ENCODE assay signal across 8 mouse cellular contexts in genomic region chr4:62501964-62502732, GRCm38 (mm10). TPM values are rescaled to one million over a fixed set of nuclear protein-coding genes. Genes with fewer than 3 reads are reported as not detected.
A peak's percentile ranks its signal among the peaks of the same experiment; 100 is the strongest.
DNase-seq lines count a peak whose midpoint lies in the region; ATAC-seq and TF ChIP-seq lines count a peak whose summit lies in the region.

No protein-coding gene starts in this region.

- no peak for TF ChIP-seq CTCF in thymus, adult 2 months (IDR thresholded peaks at IDR 0.05; ENCODE audit: borderline replicate concordance, control insufficient read depth, extremely low read depth, insufficient read depth, low read length, poor library complexity)

- peak overlapping the region; percentile 52 for H3K4me2 ChIP-seq in lung, embryonic 16.5 days (ENCODE audit: low read depth, low read length)

- WGBS in lung, embryonic 16.5 days = 2% methylated on average over 38 of the region's 38 CpGs
- 1% methylated on average over 38 of the region's 38 CpGs for WGBS in thymus, adult 2 months

- peak overlapping the region; percentile 84 for H3K9ac ChIP-seq in lung, embryonic 16.5 days (ENCODE audit: low read length)

- H3K36me3 ChIP-seq in lung, embryonic 16.5 days (ENCODE audit: control insufficient read depth, insufficient read depth, low read length) = peaks cover 18% of the 10 kb centered on the region
- H3K36me3 ChIP-seq in thymus, adult 2 months (ENCODE audit: control insufficient read depth, insufficient read depth, low read length) = no peaks in the 10 kb centered on the region

- DNase-seq in MN1 (ENCODE audit: low spot score) = peak; percentile 93
- DNase-seq in cerebellum, adult 8-10 months = peak; percentile 89
- DNase-seq in forelimb bud, embryonic 11.5 days (ENCODE audit: low read depth, low spot score) = peak; percentile 93
- peak; percentile 92 for DNase-seq in layer of hippocampus, adult 9-11 months
- peak; percentile 82 for DNase-seq in ovary, adult 18-20 months (ENCODE audit: low spot score)
- peak; percentile 86 for DNase-seq in thymus, adult 2 months

- no peak for TF ChIP-seq POLR2A in thymus, adult 2 months (IDR thresholded peaks at IDR 0.05; ENCODE audit: control insufficient read depth, extremely low read depth, insufficient read depth, low read length, poor library complexity)

- peak overlapping the region; percentile 80 for H3K4me3 ChIP-seq in lung, embryonic 16.5 days (ENCODE audit: low read length)
- H3K4me3 ChIP-seq in thymus, adult 2 months (ENCODE audit: control insufficient read depth, insufficient read depth, low read length) = peak overlapping the region; percentile 94

- H3K9me3 ChIP-seq in lung, embryonic 16.5 days (ENCODE audit: control insufficient read depth, low read length) = no peaks in the 10 kb centered on the region

- H3K4me1 ChIP-seq in lung, embryonic 16.5 days (replicated peaks; ENCODE audit: control insufficient read depth, insufficient read depth, low read length) = peaks cover 16% of the 10 kb centered on the region
- peaks cover 15% of the 10 kb centered on the region for H3K4me1 ChIP-seq in thymus, adult 2 months (replicated peaks; ENCODE audit: control insufficient read depth, insufficient read depth, low read length)

- no peaks in the 10 kb centered on the region for H3K27me3 ChIP-seq in lung, embryonic 16.5 days (ENCODE audit: control insufficient read depth, insufficient read depth, low read depth, low read length)
- no peaks in the 10 kb centered on the region for H3K27me3 ChIP-seq in thymus, adult 2 months (ENCODE audit: control insufficient read depth, insufficient read depth, low read length)

- H3K27ac ChIP-seq in lung, embryonic 16.5 days (ENCODE audit: low read length) = peak overlapping the region; percentile 90
- H3K27ac ChIP-seq in thymus, adult 2 months (ENCODE audit: control insufficient read depth, insufficient read depth, low read length) = peak overlapping the region; percentile 0; the same call in 1 of the 2 replicates

- peak; percentile 95 to 96 for ATAC-seq in hematopoietic stem cell, adult 5-6 weeks (replicated peaks in 1 of 2; ENCODE audit: insufficient read depth in 1 of 2, low FRiP score in 2 of 2, low TSS enrichment in 1 of 2, low read depth in 1 of 2, poor library complexity in 2 of 2, severe bottlenecking in 2 of 2)
- ATAC-seq in lung, embryonic 16.5 days (ENCODE audit: low read depth) = peak; percentile 94

RNA-seq across cellular contexts. Expression of gene Hdhd3, which starts 1.1 kb away (rescaled TPM):
- total RNA-seq in hematopoietic stem cell, adult 5-6 weeks (2017) = 3.1 and 3.3 TPM in 2 replicates
- polyA plus RNA-seq in lung, embryonic 16.5 days (2015; fragmentation: Nextera tagmentation; extraction: Ambion mirVana) = 19.1 and 20.9 TPM in 2 replicates
- 4.5 and 7.0 TPM in 2 replicates for polyA plus RNA-seq in thymus, adult 2 months (2012; rRNA removed)

RNA-seq across cellular contexts. Expression of gene Alad, which starts 17.6 kb away (rescaled TPM):
- 28.8 and 35.6 TPM in 2 replicates for total RNA-seq in hematopoietic stem cell, adult 5-6 weeks (2017)
- 141 and 168 TPM in 2 replicates for polyA plus RNA-seq in lung, embryonic 16.5 days (2015; fragmentation: Nextera tagmentation; extraction: Ambion mirVana)
- 56.2 and 75.9 TPM in 2 replicates for polyA plus RNA-seq in thymus, adult 2 months (2012; rRNA removed)

RNA-seq across cellular contexts. Expression of gene Bspry, which starts 22.3 kb away (rescaled TPM):
- 0.94 and 1.2 TPM in 2 replicates for total RNA-seq in hematopoietic stem cell, adult 5-6 weeks (2017)
- 47.9 and 59.2 TPM in 2 replicates for polyA plus RNA-seq in lung, embryonic 16.5 days (2015; fragmentation: Nextera tagmentation; extraction: Ambion mirVana)
- polyA plus RNA-seq in thymus, adult 2 months (2012; rRNA removed) = 19.7 and 19.8 TPM in 2 replicates

RNA-seq across cellular contexts. Expression of gene Pole3, which starts 22.7 kb away (rescaled TPM):
- 72.7 and 78.2 TPM in 2 replicates for total RNA-seq in hematopoietic stem cell, adult 5-6 weeks (2017)
- polyA plus RNA-seq in lung, embryonic 16.5 days (2015; fragmentation: Nextera tagmentation; extraction: Ambion mirVana) = 79.9 and 83.8 TPM in 2 replicates
- 18.0 and 20.9 TPM in 2 replicates for polyA plus RNA-seq in thymus, adult 2 months (2012; rRNA removed)

RNA-seq across cellular contexts. Expression of gene 4933430I17Rik, which starts 23.0 kb away (rescaled TPM):
- total RNA-seq in hematopoietic stem cell, adult 5-6 weeks (2017) = not detected in 2 replicates
- polyA plus RNA-seq in lung, embryonic 16.5 days (2015; fragmentation: Nextera tagmentation; extraction: Ambion mirVana) = 0.40 and 0.54 TPM in 2 replicates
- polyA plus RNA-seq in thymus, adult 2 months (2012; rRNA removed) = 0.15 and 0.16 TPM in 2 replicates

Comparison
In these comparisons a context has a peak if more than half of its experiments do, and no peak if none do; other contexts are left out.
1. Peak in every context shown above with its lines: DNase-seq, ATAC-seq, H3K4me3 ChIP-seq and H3K27ac ChIP-seq.